Mouse (Mus musculus): ENCODE measurements around the gene Spag5. TPM values are rescaled to one million over a fixed set of nuclear protein-coding genes. Genes with fewer than 3 reads are reported as not detected.
A peak's percentile ranks its signal among the peaks of the same experiment; 100 is the strongest.

Spag5 gene
- polyA plus RNA-seq, 1 experiment, result 46.1 TPM

- no peaks in the 10 kb centered on the region for H3K27me3 ChIP-seq (ENCODE audit: control insufficient read depth, insufficient read depth, low read length)
- H3K4me1 ChIP-seq (replicated peaks; ENCODE audit: control insufficient read depth, insufficient read depth, low read length), result no peaks in the 10 kb centered on the region; the same call in 1 of the 2 replicates
- DNase-seq, result peak; percentile 62
- WGBS, result 46% methylated on average over 4 of the region's 4 CpGs
- no peak overlapping the region for H3K27ac ChIP-seq (ENCODE audit: control insufficient read depth, insufficient read depth, low read length)
- H3K4me3 ChIP-seq (ENCODE audit: control insufficient read depth, insufficient read depth, low read length), result no peak overlapping the region
- no peaks in the 10 kb centered on the region for H3K36me3 ChIP-seq (ENCODE audit: control insufficient read depth, insufficient read depth, low read length)
- TF ChIP-seq POLR2A (IDR thresholded peaks at IDR 0.05; ENCODE audit: control insufficient read depth, extremely low read depth, insufficient read depth, low read length, poor library complexity) (no peak), CTCF (IDR thresholded peaks at IDR 0.05; ENCODE audit: borderline replicate concordance, control insufficient read depth, extremely low read depth, insufficient read depth, low read length, poor library complexity) (peak; percentile 48; the same call in 1 of the 2 replicates)
These were observed 54.3 kb downstream of the Spag5 start for GRCm38 (mm10) chr11:78355471-78356238.

GRCm38 (mm10) chr11:78358330-78359007, 57.1 kb downstream of the Spag5 start:
- WGBS, result 54% methylated on average over 22 of the region's 22 CpGs
- H3K27me3 ChIP-seq (ENCODE audit: control insufficient read depth, insufficient read depth, low read length), result no peaks in the 10 kb centered on the region
- H3K27ac ChIP-seq (ENCODE audit: control insufficient read depth, insufficient read depth, low read length), result no peak overlapping the region
- H3K4me1 ChIP-seq (replicated peaks; ENCODE audit: control insufficient read depth, insufficient read depth, low read length), result no peaks in the 10 kb centered on the region; the same call in 1 of the 2 replicates
- peak; percentile 51 for DNase-seq
- TF ChIP-seq CTCF (IDR thresholded peaks at IDR 0.05; ENCODE audit: borderline replicate concordance, control insufficient read depth, extremely low read depth, insufficient read depth, low read length, poor library complexity), result peak; percentile 82
- no peak for TF ChIP-seq POLR2A (IDR thresholded peaks at IDR 0.05; ENCODE audit: control insufficient read depth, extremely low read depth, insufficient read depth, low read length, poor library complexity)
- no peaks in the 10 kb centered on the region for H3K36me3 ChIP-seq (ENCODE audit: control insufficient read depth, insufficient read depth, low read length)
- H3K4me3 ChIP-seq (ENCODE audit: control insufficient read depth, insufficient read depth, low read length), result no peak overlapping the region

GRCm38 (mm10) chr11:78360125-78360788, 58.9 kb downstream of the Spag5 start:
- TF ChIP-seq CTCF (IDR thresholded peaks at IDR 0.05; ENCODE audit: borderline replicate concordance, control insufficient read depth, extremely low read depth, insufficient read depth, low read length, poor library complexity), result peak; percentile 69; the same call in 1 of the 2 replicates
- TF ChIP-seq POLR2A (IDR thresholded peaks at IDR 0.05; ENCODE audit: control insufficient read depth, extremely low read depth, insufficient read depth, low read length, poor library complexity), result no peak
- Histone ChIP-seq H3K4me1 (replicated peaks; ENCODE audit: control insufficient read depth, insufficient read depth, low read length) (no peaks in the 10 kb centered on the region), H3K4me3 (ENCODE audit: control insufficient read depth, insufficient read depth, low read length) (peak overlapping the region; percentile 29), H3K36me3 (ENCODE audit: control insufficient read depth, insufficient read depth, low read length) (no peaks in the 10 kb centered on the region), H3K27ac (ENCODE audit: control insufficient read depth, insufficient read depth, low read length) (no peak overlapping the region), H3K27me3 (ENCODE audit: control insufficient read depth, insufficient read depth, low read length) (no peaks in the 10 kb centered on the region)
- WGBS, result 10% methylated on average over 13 of the region's 13 CpGs
- peak; percentile 78 for DNase-seq

- H3K27me3 ChIP-seq (ENCODE audit: control insufficient read depth, insufficient read depth, low read length), result no peaks in the 10 kb centered on the region
- no peaks in the 10 kb centered on the region for H3K36me3 ChIP-seq (ENCODE audit: control insufficient read depth, insufficient read depth, low read length)
- 68% methylated on average over 2 of the region's 2 CpGs for WGBS
- TF ChIP-seq CTCF (IDR thresholded peaks at IDR 0.05; ENCODE audit: borderline replicate concordance, control insufficient read depth, extremely low read depth, insufficient read depth, low read length, poor library complexity), result no peak
- H3K27ac ChIP-seq (ENCODE audit: control insufficient read depth, insufficient read depth, low read length), result no peak overlapping the region
- H3K4me1 ChIP-seq (replicated peaks; ENCODE audit: control insufficient read depth, insufficient read depth, low read length), result no peaks in the 10 kb centered on the region
- no peak for DNase-seq
- H3K4me3 ChIP-seq (ENCODE audit: control insufficient read depth, insufficient read depth, low read length), result no peak overlapping the region
These were observed 59.4 kb downstream of the Spag5 start for GRCm38 (mm10) chr11:78360789-78361131.

GRCm38 (mm10) chr11:78363309-78364007, 62.1 kb downstream of the Spag5 start:
- no peak overlapping the region for H3K27ac ChIP-seq (ENCODE audit: control insufficient read depth, insufficient read depth, low read length)

GRCm38 (mm10) chr11:78364103-78364502, 62.8 kb downstream of the Spag5 start:
- no peaks in the 10 kb centered on the region for H3K27me3 ChIP-seq (ENCODE audit: control insufficient read depth, insufficient read depth, low read length)
- 80% methylated on average over 8 of the region's 8 CpGs for WGBS
- TF ChIP-seq POLR2A (IDR thresholded peaks at IDR 0.05; ENCODE audit: control insufficient read depth, extremely low read depth, insufficient read depth, low read length, poor library complexity) (no peak), CTCF (IDR thresholded peaks at IDR 0.05; ENCODE audit: borderline replicate concordance, control insufficient read depth, extremely low read depth, insufficient read depth, low read length, poor library complexity) (no peak)
- no peak overlapping the region for H3K27ac ChIP-seq (ENCODE audit: control insufficient read depth, insufficient read depth, low read length)
- no peaks in the 10 kb centered on the region for H3K36me3 ChIP-seq (ENCODE audit: control insufficient read depth, insufficient read depth, low read length)
- H3K4me3 ChIP-seq (ENCODE audit: control insufficient read depth, insufficient read depth, low read length), result no peak overlapping the region
- DNase-seq, result no peak
- no peaks in the 10 kb centered on the region for H3K4me1 ChIP-seq (replicated peaks; ENCODE audit: control insufficient read depth, insufficient read depth, low read length)

More at GRCm38 (mm10) chr11:78363309-78364007, 62.1 kb downstream of the Spag5 start:
- H3K36me3 ChIP-seq (ENCODE audit: control insufficient read depth, insufficient read depth, low read length), result no peaks in the 10 kb centered on the region
- 74% methylated on average over 13 of the region's 13 CpGs for WGBS
- TF ChIP-seq CTCF (IDR thresholded peaks at IDR 0.05; ENCODE audit: borderline replicate concordance, control insufficient read depth, extremely low read depth, insufficient read depth, low read length, poor library complexity), result no peak
- TF ChIP-seq POLR2A (IDR thresholded peaks at IDR 0.05; ENCODE audit: control insufficient read depth, extremely low read depth, insufficient read depth, low read length, poor library complexity), result no peak
- DNase-seq, result no peak
- H3K4me3 ChIP-seq (ENCODE audit: control insufficient read depth, insufficient read depth, low read length), result no peak overlapping the region
- H3K27me3 ChIP-seq (ENCODE audit: control insufficient read depth, insufficient read depth, low read length), result no peaks in the 10 kb centered on the region
- no peaks in the 10 kb centered on the region for H3K4me1 ChIP-seq (replicated peaks; ENCODE audit: control insufficient read depth, insufficient read depth, low read length)
